Mouse (Mus musculus): ENCODE measurements around the gene Spin2-ps6.
"Not testable (repeated sequence)": the region's sequence is repeated elsewhere in the genome, so short reads cannot be mapped to it uniquely, and the experiment has no call there.

Spin2-ps6 gene

GRCm38 (mm10) chrX:33234569-33234968 is at the start of gene Spin2-ps6:
TSS of gene Spin2-ps6 (plus strand) at chrX:33234869.
- not testable (repeated sequence) for DNase-seq (ENCODE audit: low read depth, low spot score)

All from CD4-positive, CD25-positive, alpha-beta regulatory T cell, adult 2 months (primary cell).